Mouse (Mus musculus) midbrain, embryonic 16.5 days (tissue): ENCODE data around the gene Tuba3a. TPM values are rescaled to one million over a fixed set of nuclear protein-coding genes. Genes with fewer than 3 reads are reported as not detected.

Experiments
- ATAC-seq: fragments of 200-750 bp; cut with Nextera tagmentation; 2 replicates; pipeline ENCODE4 v1.8.0; 2017; ENCODE audit warnings: moderate TSS enrichment
- H3K27ac ChIP-seq: fragments of 300-500 bp; sonication (generic); 2 replicates; pipeline ENCODE4 v1.5.1; 2014; ENCODE audit warnings: mild to moderate bottlenecking, low read length, mixed read lengths
- H3K27me3 ChIP-seq: fragments of 300-500 bp; sonication (generic); 2 replicates; pipeline ENCODE4 v1.6.1; 2014; ENCODE audit warnings: low read depth, low read length, mixed read lengths; ENCODE audit not compliant: control insufficient read depth, insufficient read depth
- H3K36me3 ChIP-seq: fragments of 300-500 bp; sonication (generic); 2 replicates; pipeline ENCODE4 v1.6.1; 2014; ENCODE audit warnings: mild to moderate bottlenecking, low read length, moderate library complexity, mixed read lengths; ENCODE audit not compliant: control insufficient read depth, insufficient read depth
- H3K4me1 ChIP-seq: fragments of 300-500 bp; sonication (generic); 2 replicates; pipeline ENCODE4 v1.6.1; 2014; ENCODE audit warnings: mild to moderate bottlenecking, low read length, mixed read lengths; ENCODE audit not compliant: control insufficient read depth, insufficient read depth
- H3K4me2 ChIP-seq: fragments of 300-500 bp; sonication (generic); 2 replicates; pipeline ENCODE4 v1.6.1; 2014; ENCODE audit warnings: mild to moderate bottlenecking, low read length, mixed read lengths
- H3K4me3 ChIP-seq: fragments of 300-500 bp; sonication (generic); 2 replicates; pipeline ENCODE4 v1.5.1; 2014; ENCODE audit warnings: low read depth, mild to moderate bottlenecking, low read length, moderate library complexity, mixed read lengths
- H3K9ac ChIP-seq: fragments of 300-500 bp; sonication (generic); 2 replicates; pipeline ENCODE4 v1.6.1; 2014; ENCODE audit warnings: low read depth, low read length, mixed read lengths
- H3K9me3 ChIP-seq: fragments of 300-500 bp; sonication (generic); replicated peaks from 2 replicates; pipeline ENCODE4 v1.6.1; 2014; ENCODE audit warnings: mild to moderate bottlenecking, low read length, mixed read lengths; ENCODE audit not compliant: control insufficient read depth, poor library complexity, severe bottlenecking
- WGBS: fragments of 180-500 bp; shearing (Covaris S2); extraction: QIAGEN DNeasy Blood & Tissue Kit; methylation state at CpG from one replicate; pipeline ENCODE4 v1.1.7; 2014; 5-methylcytosine and 5-hydroxymethylcytosine counted together
- polyA plus RNA-seq: library from polyadenylated mRNA; unstranded; fragments of >200 nt; fragmentation: Nextera tagmentation; extraction: Ambion mirVana; gene quantifications from 2 replicates; pipeline ENCODE4 v1.2.1, GENCODE M21; 2015

The Tuba3a gene
- polyA plus RNA-seq, 1 experiment from 2014 or later = not detected

- Histone ChIP-seq H3K27me3 (no peaks in the 10 kb centered on the region; the same call in 1 of the 2 replicates), H3K27ac (no peak overlapping the region), H3K36me3 (no peaks in the 10 kb centered on the region), H3K4me1 (no peaks in the 10 kb centered on the region), H3K9me3 (no peaks in the 10 kb centered on the region), H3K4me2 (no peak overlapping the region), H3K4me3 (no peak overlapping the region), H3K9ac (no peak overlapping the region)
- WGBS = 76% methylated on average over 13 of the region's 13 CpGs
- ATAC-seq = no peak
These were observed 19.8 kb downstream of the Tuba3a start for GRCm38 (mm10) chr6:125266091-125266490.

- Histone ChIP-seq H3K9me3 (no peaks in the 10 kb centered on the region), H3K9ac (no peak overlapping the region), H3K4me3 (no peak overlapping the region), H3K4me1 (no peaks in the 10 kb centered on the region), H3K27me3 (no peaks in the 10 kb centered on the region; the same call in 1 of the 2 replicates), H3K4me2 (no peak overlapping the region), H3K36me3 (no peaks in the 10 kb centered on the region), H3K27ac (no peak overlapping the region)
- 58% methylated on average over 10 of the region's 10 CpGs for WGBS
- no peak for ATAC-seq
These were observed 20.6 kb downstream of the Tuba3a start for GRCm38 (mm10) chr6:125265239-125265638.

- Histone ChIP-seq H3K4me2 (no peak overlapping the region), H3K4me1 (no peaks in the 10 kb centered on the region), H3K27me3 (no peaks in the 10 kb centered on the region), H3K9ac (no peak overlapping the region), H3K4me3 (no peak overlapping the region), H3K27ac (no peak overlapping the region), H3K36me3 (no peaks in the 10 kb centered on the region), H3K9me3 (no peaks in the 10 kb centered on the region)
- WGBS = 90% methylated on average over 9 of the region's 9 CpGs
- no peak for ATAC-seq
These were observed 21.6 kb downstream of the Tuba3a start for GRCm38 (mm10) chr6:125264219-125264618.

- Histone ChIP-seq H3K4me1 (no peaks in the 10 kb centered on the region), H3K4me2 (no peak overlapping the region), H3K9ac (no peak overlapping the region), H3K9me3 (no peaks in the 10 kb centered on the region), H3K4me3 (no peak overlapping the region), H3K27me3 (no peaks in the 10 kb centered on the region), H3K36me3 (no peaks in the 10 kb centered on the region), H3K27ac (no peak overlapping the region)
- WGBS = 85% methylated on average over 10 of the region's 10 CpGs
- ATAC-seq = no peak
These were observed 25.8 kb downstream of the Tuba3a start for GRCm38 (mm10) chr6:125260006-125260555.

- 85% methylated on average over 8 of the region's 8 CpGs for WGBS
- no peak for ATAC-seq
- no peak overlapping the region for H3K4me2 ChIP-seq
- no peaks in the 10 kb centered on the region for H3K9me3 ChIP-seq
- no peak overlapping the region for H3K4me3 ChIP-seq
- no peaks in the 10 kb centered on the region for H3K27me3 ChIP-seq
- H3K9ac ChIP-seq = no peak overlapping the region
- no peaks in the 10 kb centered on the region for H3K36me3 ChIP-seq
- no peak overlapping the region for H3K27ac ChIP-seq
- no peaks in the 10 kb centered on the region for H3K4me1 ChIP-seq
These were observed 29.4 kb downstream of the Tuba3a start for GRCm38 (mm10) chr6:125256222-125256966.

- Histone ChIP-seq H3K9ac (no peak overlapping the region), H3K36me3 (no peaks in the 10 kb centered on the region), H3K4me2 (no peak overlapping the region), H3K27me3 (no peaks in the 10 kb centered on the region), H3K9me3 (no peaks in the 10 kb centered on the region), H3K27ac (no peak overlapping the region), H3K4me1 (no peaks in the 10 kb centered on the region), H3K4me3 (no peak overlapping the region)
- no peak for ATAC-seq
- 87% methylated on average over 7 of the region's 7 CpGs for WGBS
These were observed 30.3 kb downstream of the Tuba3a start for GRCm38 (mm10) chr6:125255516-125256044.

GRCm38 (mm10) chr6:125253863-125254715 is 31.8 kb downstream of the Tuba3a start:
- Histone ChIP-seq H3K36me3 (no peaks in the 10 kb centered on the region), H3K4me2 (no peak overlapping the region), H3K9me3 (no peaks in the 10 kb centered on the region), H3K9ac (no peak overlapping the region), H3K27me3 (no peaks in the 10 kb centered on the region), H3K27ac (no peak overlapping the region), H3K4me3 (no peak overlapping the region), H3K4me1 (no peaks in the 10 kb centered on the region)
- no peak for ATAC-seq
- WGBS = 84% methylated on average over 14 of the region's 14 CpGs

GRCm38 (mm10) chr6:125252711-125253110 is 33.1 kb downstream of the Tuba3a start:
- WGBS = 93% methylated on average over 8 of the region's 8 CpGs
- Histone ChIP-seq H3K4me3 (no peak overlapping the region), H3K36me3 (no peaks in the 10 kb centered on the region), H3K9ac (no peak overlapping the region), H3K4me1 (no peaks in the 10 kb centered on the region), H3K9me3 (no peaks in the 10 kb centered on the region), H3K27ac (no peak overlapping the region), H3K27me3 (no peaks in the 10 kb centered on the region), H3K4me2 (no peak overlapping the region)
- ATAC-seq = no peak
